Mouse (Mus musculus) hindbrain, embryonic 15.5 days (tissue): ENCODE results near the gene Ndufb5. TPM values are rescaled to one million over a fixed set of nuclear protein-coding genes. Genes with fewer than 3 reads are reported as not detected.

Experiments used
- polyA plus RNA-seq: library from polyadenylated mRNA; unstranded; fragments of >200 nt; fragmentation: Nextera tagmentation; extraction: Ambion mirVana; gene quantifications from 2 replicates; pipeline ENCODE4 v1.2.1, GENCODE M21; 2015

Gene Ndufb5
- polyA plus RNA-seq, 1 experiment from 2014 or later: 311 TPM

Other genes starting within 250 kb of the Ndufb5 start
- 0.21 TPM in 1 of 2 replicates, not detected in the other for gene Kcnmb3, start 244.8 kb upstream of the Ndufb5 start, polyA plus RNA-seq
- 36.9 and 40.0 TPM in 2 replicates for gene Zfp639, start 226.7 kb upstream of the Ndufb5 start, polyA plus RNA-seq
- gene Mfn1, start 207.5 kb upstream of the Ndufb5 start, polyA plus RNA-seq: 36.4 and 45.0 TPM in 2 replicates
- gene Gnb4, start 120.4 kb upstream of the Ndufb5 start, polyA plus RNA-seq: 95.1 and 96.3 TPM in 2 replicates
- gene Actl6a, start 30.7 kb upstream of the Ndufb5 start, polyA plus RNA-seq: 63.2 and 68.9 TPM in 2 replicates
- 30.2 and 33.4 TPM in 2 replicates for gene Mrpl47, start 615 bp downstream of the Ndufb5 start, polyA plus RNA-seq
- 15.1 and 17.4 TPM in 2 replicates for gene Usp13, start 80.6 kb downstream of the Ndufb5 start, polyA plus RNA-seq